Mouse (Mus musculus): Measurements from ENCODE around the gene Col4a3bp. TPM values are rescaled to one million over a fixed set of nuclear protein-coding genes. Genes with fewer than 3 reads are reported as not detected.

Gene Col4a3bp
- polyA plus RNA-seq, 1 experiment: 18.0 TPM

- Histone ChIP-seq H3K27ac (ENCODE audit: control insufficient read depth, insufficient read depth, low read depth, low read length, poor library complexity) (no peak overlapping the region), H3K4me3 (replicated peaks; ENCODE audit: control insufficient read depth, low read depth, low read length) (no peak overlapping the region), H3K4me1 (ENCODE audit: control insufficient read depth, insufficient read depth, low read length) (no peaks in the 10 kb centered on the region; the same call in 1 of the 2 replicates)
- TF ChIP-seq CTCF (IDR thresholded peaks at IDR 0.05; ENCODE audit: control insufficient read depth, insufficient read depth, low read length) (no peak), POLR2A (IDR thresholded peaks at IDR 0.05; ENCODE audit: borderline replicate concordance, control insufficient read depth, low read depth, low read length) (no peak)
- 69% methylated on average over 7 of the region's 7 CpGs for WGBS
These were observed 122.1 kb downstream of the Col4a3bp start for GRCm38 (mm10) chr13:96664419-96664974.

- no peaks in the 10 kb centered on the region; the same call in 1 of the 2 replicates for H3K4me1 ChIP-seq (ENCODE audit: control insufficient read depth, insufficient read depth, low read length)
- no peak for TF ChIP-seq CTCF (IDR thresholded peaks at IDR 0.05; ENCODE audit: control insufficient read depth, insufficient read depth, low read length)
- no peak for TF ChIP-seq POLR2A (IDR thresholded peaks at IDR 0.05; ENCODE audit: borderline replicate concordance, control insufficient read depth, low read depth, low read length)
- H3K27ac ChIP-seq (ENCODE audit: control insufficient read depth, insufficient read depth, low read depth, low read length, poor library complexity): peak overlapping the region; percentile 84
- WGBS: 1% methylated on average over 13 of the region's 13 CpGs
- peak overlapping the region; percentile 95 for H3K4me3 ChIP-seq (replicated peaks; ENCODE audit: control insufficient read depth, low read depth, low read length)
These were observed 127.6 kb downstream of the Col4a3bp start for GRCm38 (mm10) chr13:96670019-96670405.

- H3K4me3 ChIP-seq (replicated peaks; ENCODE audit: control insufficient read depth, low read depth, low read length): peak within 1 kb of the TSS; percentile 95
- H3K27ac ChIP-seq (ENCODE audit: control insufficient read depth, insufficient read depth, low read depth, low read length, poor library complexity): peak within 1 kb of the TSS; percentile 84
- no peaks in the 10 kb centered on the region; the same call in 1 of the 2 replicates for H3K4me1 ChIP-seq (ENCODE audit: control insufficient read depth, insufficient read depth, low read length)
- TF ChIP-seq CTCF (IDR thresholded peaks at IDR 0.05; ENCODE audit: control insufficient read depth, insufficient read depth, low read length): no peak
- TF ChIP-seq POLR2A (IDR thresholded peaks at IDR 0.05; ENCODE audit: borderline replicate concordance, control insufficient read depth, low read depth, low read length): peak; percentile 96
- WGBS: under 1% methylated on average over 70 of the region's 70 CpGs
These were observed 128.1 kb downstream of the Col4a3bp start, which contains the start of gene Hmgcr for GRCm38 (mm10) chr13:96670406-96671077. Gene Hmgcr, minus strand, starts transcription at chr13:96670936.

- peak; percentile 5; the same call in 1 of the 2 replicates for TF ChIP-seq POLR2A (IDR thresholded peaks at IDR 0.05; ENCODE audit: borderline replicate concordance, control insufficient read depth, low read depth, low read length)
- TF ChIP-seq CTCF (IDR thresholded peaks at IDR 0.05; ENCODE audit: control insufficient read depth, insufficient read depth, low read length): no peak
- Histone ChIP-seq H3K4me1 (ENCODE audit: control insufficient read depth, insufficient read depth, low read length) (no peaks in the 10 kb centered on the region; the same call in 1 of the 2 replicates), H3K4me3 (replicated peaks; ENCODE audit: control insufficient read depth, low read depth, low read length) (peak overlapping the region; percentile 75), H3K27ac (ENCODE audit: control insufficient read depth, insufficient read depth, low read depth, low read length, poor library complexity) (peak overlapping the region; percentile 84)
- whole genome bisulfite sequencing: 6% methylated on average over 31 of the region's 31 CpGs
These were observed 128.9 kb downstream of the Col4a3bp start for GRCm38 (mm10) chr13:96671078-96671905.

- peak overlapping the region; percentile 64; the same call in 1 of the 2 replicates for H3K27ac ChIP-seq (ENCODE audit: control insufficient read depth, insufficient read depth, low read depth, low read length, poor library complexity)
These were observed 129.5 kb downstream of the Col4a3bp start for GRCm38 (mm10) chr13:96671906-96672234.

GRCm38 (mm10) chr13:96672276-96672675, 129.9 kb downstream of the Col4a3bp start:
- 20% methylated on average over 6 of the region's 6 CpGs for WGBS
- no peaks in the 10 kb centered on the region; the same call in 1 of the 2 replicates for H3K4me1 ChIP-seq (ENCODE audit: control insufficient read depth, insufficient read depth, low read length)
- TF ChIP-seq POLR2A (IDR thresholded peaks at IDR 0.05; ENCODE audit: borderline replicate concordance, control insufficient read depth, low read depth, low read length): no peak
- no peak for TF ChIP-seq CTCF (IDR thresholded peaks at IDR 0.05; ENCODE audit: control insufficient read depth, insufficient read depth, low read length)
- H3K4me3 ChIP-seq (replicated peaks; ENCODE audit: control insufficient read depth, low read depth, low read length): no peak overlapping the region
- H3K27ac ChIP-seq (ENCODE audit: control insufficient read depth, insufficient read depth, low read depth, low read length, poor library complexity): no peak overlapping the region

More at GRCm38 (mm10) chr13:96671906-96672234, 129.5 kb downstream of the Col4a3bp start:
- 44% methylated on average over 5 of the region's 5 CpGs for WGBS
- Histone ChIP-seq H3K4me3 (replicated peaks; ENCODE audit: control insufficient read depth, low read depth, low read length) (no peak overlapping the region), H3K4me1 (ENCODE audit: control insufficient read depth, insufficient read depth, low read length) (no peaks in the 10 kb centered on the region; the same call in 1 of the 2 replicates)
- no peak for TF ChIP-seq CTCF (IDR thresholded peaks at IDR 0.05; ENCODE audit: control insufficient read depth, insufficient read depth, low read length)
- TF ChIP-seq POLR2A (IDR thresholded peaks at IDR 0.05; ENCODE audit: borderline replicate concordance, control insufficient read depth, low read depth, low read length): no peak

- WGBS: 80% methylated on average over 7 of the region's 7 CpGs
- no peak overlapping the region for H3K27ac ChIP-seq (ENCODE audit: control insufficient read depth, insufficient read depth, low read depth, low read length, poor library complexity)
These were observed 131.4 kb downstream of the Col4a3bp start for GRCm38 (mm10) chr13:96673817-96674216.

GRCm38 (mm10) chr13:96675756-96676155, 133.3 kb downstream of the Col4a3bp start:
- H3K4me1 ChIP-seq (ENCODE audit: control insufficient read depth, insufficient read depth, low read length): no peaks in the 10 kb centered on the region; the same call in 1 of the 2 replicates
- 81% methylated on average over 6 of the region's 6 CpGs for WGBS
- no peak overlapping the region for H3K4me3 ChIP-seq (replicated peaks; ENCODE audit: control insufficient read depth, low read depth, low read length)
- TF ChIP-seq POLR2A (IDR thresholded peaks at IDR 0.05; ENCODE audit: borderline replicate concordance, control insufficient read depth, low read depth, low read length) (no peak), CTCF (IDR thresholded peaks at IDR 0.05; ENCODE audit: control insufficient read depth, insufficient read depth, low read length) (no peak)
- H3K27ac ChIP-seq (ENCODE audit: control insufficient read depth, insufficient read depth, low read depth, low read length, poor library complexity): no peak overlapping the region

More at GRCm38 (mm10) chr13:96673817-96674216, 131.4 kb downstream of the Col4a3bp start:
- no peak overlapping the region for H3K4me3 ChIP-seq (replicated peaks; ENCODE audit: control insufficient read depth, low read depth, low read length)
- TF ChIP-seq CTCF (IDR thresholded peaks at IDR 0.05; ENCODE audit: control insufficient read depth, insufficient read depth, low read length) (no peak), POLR2A (IDR thresholded peaks at IDR 0.05; ENCODE audit: borderline replicate concordance, control insufficient read depth, low read depth, low read length) (no peak)
- no peaks in the 10 kb centered on the region; the same call in 1 of the 2 replicates for H3K4me1 ChIP-seq (ENCODE audit: control insufficient read depth, insufficient read depth, low read length)

All from bone marrow, adult 2 months (tissue).